Mouse (Mus musculus): ENCODE data around the gene Tas1r3. TPM values are rescaled to one million over a fixed set of nuclear protein-coding genes. Genes with fewer than 3 reads are reported as not detected.

The Tas1r3 gene
- polyA plus RNA-seq, 1 experiment, result 0.87 TPM

GRCm38 (mm10) chr4:155811929-155812664 is 51.1 kb downstream of the Tas1r3 start, which contains the start of gene Ccnl2:
Ccnl2 (plus strand) TSS chr4:155812489.
- peak within 1 kb of the TSS; percentile 98 for H3K4me3 ChIP-seq (replicated peaks; ENCODE audit: insufficient read depth, low read depth, low read length)
- peaks cover 8% of the 10 kb centered on the region; the same call in 1 of the 2 replicates for H3K4me1 ChIP-seq (ENCODE audit: control insufficient read depth, insufficient read depth, low read length)
- no peaks in the 10 kb centered on the region for H3K27me3 ChIP-seq (ENCODE audit: control insufficient read depth, insufficient read depth, low read length)
- WGBS, result under 1% methylated on average over 55 of the region's 60 CpGs
- TF ChIP-seq CTCF (IDR thresholded peaks at IDR 0.05; ENCODE audit: borderline replicate concordance, insufficient read depth, low read depth, low read length), result no peak
- peak; percentile 57; the same call in 1 of the 2 replicates for TF ChIP-seq POLR2A (IDR thresholded peaks at IDR 0.05; ENCODE audit: borderline replicate concordance, insufficient read depth, low read length)
- DNase-seq, result peak; percentile 92 to 95
- peak within 1 kb of the TSS; percentile 85 for H3K27ac ChIP-seq (ENCODE audit: insufficient read depth, low read length)

Other genes with a start within 250 kb of the Tas1r3 start
- gene Cdk11b, start 238.5 kb downstream of the Tas1r3 start, polyA plus RNA-seq (2012; rRNA removed), result 57.8 and 63.7 TPM in 2 replicates
- not detected in 2 replicates for gene Gm10563, start 218.0 kb downstream of the Tas1r3 start, polyA plus RNA-seq (2012; rRNA removed)
- 38.1 and 39.4 TPM in 2 replicates for gene Mmp23, start 210.0 kb downstream of the Tas1r3 start, polyA plus RNA-seq (2012; rRNA removed)
- 146 and 152 TPM in 2 replicates for gene Mib2, start 194.2 kb downstream of the Tas1r3 start, polyA plus RNA-seq (2012; rRNA removed)
- gene Fndc10, start 169.0 kb downstream of the Tas1r3 start, polyA plus RNA-seq (2012; rRNA removed), result 112 and 114 TPM in 2 replicates
- gene Ssu72, start 158.6 kb downstream of the Tas1r3 start, polyA plus RNA-seq (2012; rRNA removed), result 141 and 152 TPM in 2 replicates
- 123 and 133 TPM in 2 replicates for gene Tmem240, start 128.6 kb downstream of the Tas1r3 start, polyA plus RNA-seq (2012; rRNA removed)
- 114 and 123 TPM in 2 replicates for gene Atad3a, start 102.3 kb downstream of the Tas1r3 start, polyA plus RNA-seq (2012; rRNA removed)
- 33.8 and 35.4 TPM in 2 replicates for gene Vwa1, start 88.7 kb downstream of the Tas1r3 start, polyA plus RNA-seq (2012; rRNA removed)
- 61.7 and 81.7 TPM in 2 replicates for gene Tmem88b, start 77.5 kb downstream of the Tas1r3 start, polyA plus RNA-seq (2012; rRNA removed)
- 0.13 and 0.16 TPM in 2 replicates for gene Ankrd65, start 72.9 kb downstream of the Tas1r3 start, polyA plus RNA-seq (2012; rRNA removed)
- 109 TPM in 2 replicates for gene Mrpl20, start 60.5 kb downstream of the Tas1r3 start, polyA plus RNA-seq (2012; rRNA removed)
- gene Ccnl2, start 50.9 kb downstream of the Tas1r3 start, polyA plus RNA-seq (2012; rRNA removed), result 171 and 172 TPM in 2 replicates
- 155 and 159 TPM in 2 replicates for gene Aurkaip1, start 32.1 kb downstream of the Tas1r3 start, polyA plus RNA-seq (2012; rRNA removed)
- gene Mxra8, start 23.7 kb downstream of the Tas1r3 start, polyA plus RNA-seq (2012; rRNA removed), result 23.8 and 29.7 TPM in 2 replicates
- gene Dvl1, start 16.0 kb downstream of the Tas1r3 start, polyA plus RNA-seq (2012; rRNA removed), result 160 and 163 TPM in 2 replicates
- 40.5 and 45.1 TPM in 2 replicates for gene Cptp, start 6.1 kb upstream of the Tas1r3 start, polyA plus RNA-seq (2012; rRNA removed)
- gene Ints11, start 6.2 kb upstream of the Tas1r3 start, polyA plus RNA-seq (2012; rRNA removed), result 50.1 and 52.2 TPM in 2 replicates
- 69.9 and 70.1 TPM in 2 replicates for gene Pusl1, start 28.4 kb upstream of the Tas1r3 start, polyA plus RNA-seq (2012; rRNA removed)
- gene Acap3, start 28.5 kb upstream of the Tas1r3 start, polyA plus RNA-seq (2012; rRNA removed), result 98.5 and 99.2 TPM in 2 replicates
- 78.4 and 83.8 TPM in 2 replicates for gene Ube2j2, start 80.5 kb upstream of the Tas1r3 start, polyA plus RNA-seq (2012; rRNA removed)
- 16.8 and 22.1 TPM in 2 replicates for gene C1qtnf12, start 99.0 kb upstream of the Tas1r3 start, polyA plus RNA-seq (2012; rRNA removed)
- 10.8 and 11.4 TPM in 2 replicates for gene B3galt6, start 129.3 kb upstream of the Tas1r3 start, polyA plus RNA-seq (2012; rRNA removed)
- 136 and 142 TPM in 2 replicates for gene Sdf4, start 129.5 kb upstream of the Tas1r3 start, polyA plus RNA-seq (2012; rRNA removed)
- gene Tnfrsf4, start 150.5 kb upstream of the Tas1r3 start, polyA plus RNA-seq (2012; rRNA removed), result 3.6 and 5.2 TPM in 2 replicates
- gene Tnfrsf18, start 162.8 kb upstream of the Tas1r3 start, polyA plus RNA-seq (2012; rRNA removed), result 0.10 and 0.11 TPM in 2 replicates
- gene Ttll10, start 196.1 kb upstream of the Tas1r3 start, polyA plus RNA-seq (2012; rRNA removed), result 0.11 and 0.32 TPM in 2 replicates
- gene 9430015G10Rik, start 246.6 kb upstream of the Tas1r3 start, polyA plus RNA-seq (2012; rRNA removed), result 32.6 and 34.3 TPM in 2 replicates

Measured in cerebellum, adult 2 months (tissue).